Mouse (Mus musculus): ENCODE measurements around the gene Eif2b2.

DNA sequence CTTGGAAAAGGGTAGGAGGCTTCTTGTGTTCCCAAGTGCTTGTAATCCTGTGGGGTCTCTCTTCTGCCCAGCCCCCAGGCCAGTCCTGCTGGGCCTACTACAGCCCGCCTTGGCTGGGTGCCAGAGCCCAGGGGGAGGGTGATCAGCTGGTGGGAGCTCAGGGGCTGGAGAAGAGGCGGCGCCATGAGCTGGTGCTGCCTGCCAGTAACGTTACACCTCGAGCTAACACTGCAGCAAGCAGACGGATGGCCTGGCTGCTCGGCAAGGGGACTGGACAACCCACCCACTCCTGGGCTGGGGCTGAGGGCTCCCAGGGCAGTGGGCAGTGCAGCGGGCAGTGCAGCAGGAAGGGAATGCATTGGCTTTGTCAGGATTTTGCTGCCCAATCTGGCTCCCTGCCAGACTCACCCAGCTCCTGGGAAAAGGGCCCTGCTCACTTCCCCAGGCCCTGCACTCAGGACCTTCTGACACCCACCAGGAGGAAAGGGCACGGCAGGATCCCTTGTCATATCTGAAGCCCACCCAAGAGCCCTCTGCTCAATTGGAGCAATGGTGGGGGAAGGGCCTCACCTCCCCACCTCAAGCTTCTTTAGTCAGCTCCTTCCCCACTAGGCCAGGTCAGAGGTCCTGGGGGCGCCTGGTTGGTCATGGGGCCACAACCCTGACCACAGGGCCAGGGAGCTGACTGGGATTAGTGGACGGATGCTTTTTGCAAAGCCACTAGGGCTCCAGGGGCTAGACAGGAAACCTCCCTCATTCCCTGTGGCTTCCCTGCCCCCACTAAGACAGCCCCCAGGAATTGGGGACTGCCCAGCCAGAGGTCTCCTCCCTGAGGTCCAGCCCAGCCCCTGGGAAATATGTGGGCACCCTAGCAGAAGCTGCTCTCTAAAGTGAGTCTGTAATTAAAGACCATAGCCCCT is 43.1 kb upstream of the Eif2b2 start:
- no peak for TF ChIP-seq POLR2A (IDR thresholded peaks at IDR 0.05; ENCODE audit: insufficient read depth, low read depth, low read length)
- TF ChIP-seq CTCF (IDR thresholded peaks at IDR 0.05; ENCODE audit: insufficient read depth, low read depth, low read length), result no peak
